Mouse (Mus musculus) bone marrow macrophage, adult 2 months (primary cell): ENCODE results near the gene Gatc.

ENCODE experiments used
- CTCF ChIP-seq: IDR thresholded peaks from 2 replicates; pipeline ENCODE4 v1.5.1; 2012; ENCODE audit warnings: low read depth, mild to moderate bottlenecking, low read length, moderate library complexity
- POLR2A ChIP-seq: IDR thresholded peaks from 2 replicates; pipeline ENCODE4 v1.6.1; 2012; ENCODE audit warnings: mild to moderate bottlenecking, low read depth, low read length, borderline replicate concordance

GRCm38 (mm10) chr5:115313668-115313943, 27.4 kb downstream of the Gatc start:
- no peak for TF ChIP-seq CTCF
- no peak for TF ChIP-seq POLR2A
